Mouse (Mus musculus) neural tube, embryonic 12.5 days (tissue): Measurements from ENCODE around the gene C730034F03Rik. TPM values are rescaled to one million over a fixed set of nuclear protein-coding genes. Genes with fewer than 3 reads are reported as not detected.

Experiments used
- ATAC-seq: fragments of 200-750 bp; cut with Nextera tagmentation; 2 replicates; pipeline ENCODE4 v1.8.0; 2017; ENCODE audit warnings: low read depth, mild to moderate bottlenecking, moderate TSS enrichment, moderate library complexity; ENCODE audit not compliant: low FRiP score
- H3K27ac ChIP-seq: fragments of 300-500 bp; sonication (generic); 2 replicates; pipeline ENCODE4 v1.5.1; 2016
- H3K27me3 ChIP-seq: fragments of 300-500 bp; sonication (generic); replicated peaks from 2 replicates; pipeline ENCODE4 v1.6.1; 2016; ENCODE audit warnings: mild to moderate bottlenecking
- H3K36me3 ChIP-seq: fragments of 300-500 bp; sonication (generic); 2 replicates; pipeline ENCODE4 v1.6.1; 2016; ENCODE audit warnings: mild to moderate bottlenecking
- H3K4me1 ChIP-seq: fragments of 300-500 bp; sonication (generic); 2 replicates; pipeline ENCODE4 v1.6.1; 2016
- H3K4me2 ChIP-seq: fragments of 300-500 bp; sonication (generic); replicated peaks from 2 replicates; pipeline ENCODE4 v1.6.1; 2016; ENCODE audit warnings: mild to moderate bottlenecking
- H3K4me3 ChIP-seq: fragments of 300-500 bp; sonication (generic); 2 replicates; pipeline ENCODE4 v1.5.1; 2016
- H3K9ac ChIP-seq: fragments of 300-500 bp; sonication (generic); 2 replicates; pipeline ENCODE4 v1.6.1; 2016; ENCODE audit warnings: mild to moderate bottlenecking
- H3K9me3 ChIP-seq: fragments of 300-500 bp; sonication (generic); 2 replicates; pipeline ENCODE4 v1.6.1; 2016; ENCODE audit warnings: mild to moderate bottlenecking
- WGBS: fragments of 180-500 bp; shearing (Covaris S2); methylation state at CpG from one replicate; pipeline ENCODE4 v1.1.7; 2016; 5-methylcytosine and 5-hydroxymethylcytosine counted together
- polyA plus RNA-seq: library from polyadenylated mRNA; unstranded; fragments of >200 nt; fragmentation: Nextera tagmentation; extraction: Ambion mirVana; gene quantifications from 2 replicates; pipeline ENCODE4 v1.2.1, GENCODE M21; 2016

Gene C730034F03Rik
- polyA plus RNA-seq, 1 experiment from 2014 or later = 5.3 TPM

DNA sequence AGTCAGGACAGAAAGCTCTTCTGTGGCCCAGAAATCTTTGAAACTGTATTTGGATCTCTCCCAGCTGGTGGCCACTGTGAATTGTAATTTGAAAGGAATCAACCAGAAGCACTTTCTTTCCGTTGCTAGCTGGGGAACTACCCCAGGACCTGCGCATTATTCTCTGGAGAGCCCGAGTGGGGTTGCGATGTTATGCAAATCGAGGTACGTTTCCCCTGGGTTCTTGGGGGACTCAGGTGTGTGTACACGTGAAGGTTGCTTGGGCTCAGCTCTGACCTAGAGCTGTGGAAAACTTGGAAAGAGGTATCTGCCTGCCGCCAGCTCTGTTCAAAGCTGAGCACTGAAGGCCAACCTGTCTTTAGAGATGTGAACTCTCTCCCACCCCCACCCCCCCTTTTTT, 48.4 kb downstream of the C730034F03Rik start:
- Histone ChIP-seq H3K9ac (no peak overlapping the region), H3K27me3 (no peaks in the 10 kb centered on the region), H3K4me2 (no peak overlapping the region), H3K4me1 (peaks cover 8% of the 10 kb centered on the region), H3K36me3 (no peaks in the 10 kb centered on the region), H3K27ac (no peak overlapping the region), H3K9me3 (no peaks in the 10 kb centered on the region), H3K4me3 (no peak overlapping the region)
- ATAC-seq = no peak
- 46% methylated on average over 8 of the region's 8 CpGs for WGBS

DNA sequence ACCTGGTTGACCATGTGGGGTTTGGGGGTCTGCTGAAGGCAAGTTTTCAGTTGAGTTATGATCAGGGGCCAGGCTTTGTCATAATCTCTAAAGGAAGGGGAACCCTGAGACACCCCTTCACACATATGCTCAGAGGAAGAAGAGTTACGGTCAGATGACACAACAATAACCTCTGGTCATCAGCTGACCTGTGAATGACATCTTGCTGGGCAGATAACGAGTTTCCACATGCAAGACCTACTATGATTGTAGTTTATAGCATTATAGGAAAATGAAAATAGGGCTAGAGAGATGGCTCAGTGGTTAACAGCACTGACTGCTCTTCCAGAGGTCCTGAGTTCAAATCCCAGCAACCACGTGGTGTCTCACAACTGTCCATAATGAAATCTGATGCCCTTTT, 49.2 kb downstream of the C730034F03Rik start:
- WGBS = 83% methylated on average over 3 of the region's 3 CpGs
- no peak overlapping the region for H3K4me2 ChIP-seq
- ATAC-seq = no peak

More for the DNA sequence above, 49.2 kb downstream of the C730034F03Rik start:
- no peaks in the 10 kb centered on the region for H3K36me3 ChIP-seq
- H3K27me3 ChIP-seq = no peaks in the 10 kb centered on the region
- no peak overlapping the region for H3K27ac ChIP-seq
- peaks cover 8% of the 10 kb centered on the region for H3K4me1 ChIP-seq
- H3K4me3 ChIP-seq = no peak overlapping the region
- H3K9ac ChIP-seq = no peak overlapping the region
- H3K9me3 ChIP-seq = no peaks in the 10 kb centered on the region

Other genes with a start within 250 kb of the C730034F03Rik start
- 123 and 126 TPM in 2 replicates for gene Plxnb2, start 248.8 kb upstream of the C730034F03Rik start, polyA plus RNA-seq
- gene Dennd6b, start 233.1 kb upstream of the C730034F03Rik start, polyA plus RNA-seq = 55.5 and 62.6 TPM in 2 replicates
- 56.9 and 69.7 TPM in 2 replicates for gene Ppp6r2, start 218.0 kb upstream of the C730034F03Rik start, polyA plus RNA-seq
- 88.9 and 90.5 TPM in 2 replicates for gene Sbf1, start 114.3 kb upstream of the C730034F03Rik start, polyA plus RNA-seq
- not detected in 2 replicates for gene Adm2, start 106.9 kb upstream of the C730034F03Rik start, polyA plus RNA-seq
- not detected in 2 replicates for gene Miox, start 95.2 kb upstream of the C730034F03Rik start, polyA plus RNA-seq
- gene Lmf2, start 73.9 kb upstream of the C730034F03Rik start, polyA plus RNA-seq = 38.8 and 42.2 TPM in 2 replicates
- 133 and 139 TPM in 2 replicates for gene Ncaph2, start 73.9 kb upstream of the C730034F03Rik start, polyA plus RNA-seq
- 7.8 and 8.8 TPM in 2 replicates for gene Sco2, start 55.7 kb upstream of the C730034F03Rik start, polyA plus RNA-seq
- gene Tymp, start 52.5 kb upstream of the C730034F03Rik start, polyA plus RNA-seq = 1.6 and 1.7 TPM in 2 replicates
- 0.30 and 0.54 TPM in 2 replicates for gene Odf3b, start 50.3 kb upstream of the C730034F03Rik start, polyA plus RNA-seq
- gene Klhdc7b, start 44.7 kb upstream of the C730034F03Rik start, polyA plus RNA-seq = not detected in 2 replicates
- not detected in 2 replicates for gene Syce3, start 19.1 kb upstream of the C730034F03Rik start, polyA plus RNA-seq
- 0.85 and 1.4 TPM in 2 replicates for gene Cpt1b, start 3.7 kb upstream of the C730034F03Rik start, polyA plus RNA-seq
- gene Gm44502, start 107 bp downstream of the C730034F03Rik start, polyA plus RNA-seq = not detected in 2 replicates
- 79.3 and 80.1 TPM in 2 replicates for gene Chkb, start 319 bp downstream of the C730034F03Rik start, polyA plus RNA-seq
- gene Mapk8ip2, start 24.3 kb downstream of the C730034F03Rik start, polyA plus RNA-seq = 61.7 and 62.5 TPM in 2 replicates
- 15.4 and 15.6 TPM in 2 replicates for gene Arsa, start 47.8 kb downstream of the C730034F03Rik start, polyA plus RNA-seq
- gene Shank3, start 70.0 kb downstream of the C730034F03Rik start, polyA plus RNA-seq = 4.8 and 7.1 TPM in 2 replicates
- 1.0 TPM in 2 replicates for gene Acr, start 138.7 kb downstream of the C730034F03Rik start, polyA plus RNA-seq
- 74.7 and 82.9 TPM in 2 replicates for gene Rabl2, start 162.3 kb downstream of the C730034F03Rik start, polyA plus RNA-seq